Mouse (Mus musculus): ENCODE measurements around the gene Entpd5.
"Not testable (repeated sequence)": the region's sequence is repeated elsewhere in the genome, so short reads cannot be mapped to it uniquely, and the experiment has no call there.

Gene Entpd5

DNA sequence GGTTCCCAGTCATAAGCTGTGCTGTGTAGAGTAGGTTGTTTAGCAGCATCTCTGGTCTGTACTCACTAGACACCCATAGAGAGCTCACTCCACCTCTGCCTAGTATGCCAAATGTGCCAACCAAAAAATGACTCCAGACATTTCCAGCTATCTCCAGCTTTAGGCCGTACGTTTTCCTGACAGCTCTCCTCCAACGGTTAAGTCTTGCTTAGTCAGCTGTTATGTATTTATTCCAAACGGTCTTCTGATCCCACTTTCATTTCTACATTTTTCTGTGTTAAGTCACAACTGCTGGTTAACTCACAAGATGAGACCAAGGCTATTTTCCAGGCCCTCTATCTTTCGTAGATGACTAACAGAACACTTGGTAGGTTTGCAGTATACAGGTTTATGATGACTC is 10.2 kb downstream of the Entpd5 start:
- DNase-seq, result no peak

GRCm38 (mm10) chr12:84397685-84398084 is 11.1 kb downstream of the Entpd5 start:
- no peak for DNase-seq

DNA sequence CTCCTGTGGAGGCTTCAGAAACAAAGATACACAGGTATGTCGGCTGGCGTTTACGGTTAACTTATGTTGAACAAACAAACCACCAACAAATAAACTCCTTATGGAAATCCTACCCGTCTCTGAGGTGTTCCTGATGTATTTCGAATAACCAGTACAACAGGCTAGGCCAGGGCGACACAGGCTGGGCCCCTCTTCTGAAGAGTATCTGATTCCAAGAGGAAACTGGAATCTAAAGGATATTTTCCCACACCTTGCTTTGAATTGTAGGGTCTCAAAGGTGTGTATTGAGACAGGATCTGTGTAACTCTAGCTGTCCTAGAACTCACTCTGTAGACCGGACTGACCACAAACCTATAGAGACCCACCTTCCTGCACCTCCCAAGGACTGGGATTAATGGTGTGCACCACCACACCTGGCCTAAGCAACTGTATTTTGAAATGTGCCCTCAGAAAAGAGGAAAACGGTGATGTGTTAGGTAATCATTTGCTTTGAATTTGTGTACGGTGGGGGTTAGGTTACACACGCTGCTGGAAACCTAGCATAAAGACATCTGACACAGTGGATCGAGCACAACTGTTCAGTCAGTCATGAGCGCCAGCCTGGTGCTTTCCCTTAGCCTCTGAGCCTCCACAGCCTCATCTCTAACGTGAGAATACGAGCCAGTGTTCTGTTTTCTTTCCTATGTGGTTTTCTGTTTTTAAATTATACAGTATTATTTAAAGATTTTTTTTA is 11.7 kb downstream of the Entpd5 start:
- DNase-seq, result no peak

DNA sequence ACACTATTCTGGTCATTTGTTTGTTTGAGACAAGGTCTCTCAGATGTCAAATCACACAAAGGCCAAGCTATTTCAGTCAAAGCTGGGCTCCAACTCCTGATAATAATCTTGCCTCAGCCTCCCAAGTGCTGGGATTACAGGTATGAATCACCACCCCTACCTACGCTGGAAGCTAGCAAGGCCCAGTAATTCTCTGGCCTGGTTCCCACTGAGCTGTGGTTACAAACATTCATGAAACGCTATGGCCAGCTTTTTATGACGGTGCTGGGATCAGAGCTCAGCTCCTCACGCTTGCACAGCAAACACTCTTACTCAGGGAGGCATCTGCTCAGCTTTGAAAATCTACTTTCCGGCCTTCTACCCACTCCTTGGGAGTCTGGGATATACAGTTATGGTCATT is 15.0 kb downstream of the Entpd5 start:
- DNase-seq, result no peak

- no peak for DNase-seq
These were observed 16.1 kb downstream of the Entpd5 start for GRCm38 (mm10) chr12:84392681-84393080.

- DNase-seq, result no peak
These were observed 18.5 kb downstream of the Entpd5 start for GRCm38 (mm10) chr12:84390336-84390735.

DNA sequence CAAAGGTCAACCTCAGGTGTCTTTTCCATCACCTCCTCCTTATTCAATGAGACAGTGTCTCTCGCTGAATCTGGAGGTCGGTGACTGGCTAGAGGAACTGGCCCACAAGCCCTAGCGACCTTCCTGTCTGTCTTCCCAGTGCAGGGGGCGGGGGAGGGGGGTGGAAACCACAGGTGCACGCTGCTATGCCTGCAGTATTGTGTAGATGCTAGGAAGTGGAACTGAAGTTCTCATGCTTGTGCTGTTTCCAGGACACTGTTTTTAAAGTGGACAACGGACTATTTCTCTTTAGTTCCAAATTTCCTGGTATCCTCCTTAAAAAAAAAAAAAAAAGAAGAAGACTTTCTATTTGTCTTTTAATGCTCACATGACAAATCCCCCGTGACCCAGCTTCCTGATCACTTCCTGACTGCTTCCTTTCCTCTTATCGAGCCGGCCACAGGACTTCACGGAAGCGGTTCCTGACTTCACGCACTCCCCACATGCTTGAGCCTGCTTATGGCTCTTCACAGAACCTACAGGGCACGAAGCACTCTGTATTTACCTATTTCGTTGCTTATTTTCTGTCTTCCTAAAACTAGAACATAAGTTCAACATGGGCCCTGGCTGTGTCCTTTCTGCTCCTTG is 19.9 kb downstream of the Entpd5 start:
- no peak for DNase-seq

GRCm38 (mm10) chr12:84388097-84388496 is 20.7 kb downstream of the Entpd5 start:
- DNase-seq, result no peak

DNA sequence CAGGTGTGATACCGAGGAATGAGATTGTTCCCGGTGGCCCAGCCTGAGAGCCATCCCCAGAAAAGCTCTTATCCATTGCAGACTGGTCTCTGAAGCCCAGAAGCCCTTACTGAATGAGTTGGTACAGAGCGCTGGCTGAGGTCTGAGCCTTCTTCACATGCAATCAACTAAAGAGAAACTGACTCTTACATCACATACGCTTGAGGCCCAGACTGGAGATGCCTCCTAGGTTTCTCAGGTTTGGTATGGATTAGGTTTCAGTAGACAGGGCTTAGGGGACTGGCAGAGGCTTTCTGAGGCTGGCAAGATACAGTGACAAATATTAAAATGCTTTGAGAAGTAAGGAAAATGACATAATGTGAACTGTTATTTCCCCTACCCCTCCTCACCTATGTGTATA is 23.4 kb downstream of the Entpd5 start:
- no peak for DNase-seq

DNA sequence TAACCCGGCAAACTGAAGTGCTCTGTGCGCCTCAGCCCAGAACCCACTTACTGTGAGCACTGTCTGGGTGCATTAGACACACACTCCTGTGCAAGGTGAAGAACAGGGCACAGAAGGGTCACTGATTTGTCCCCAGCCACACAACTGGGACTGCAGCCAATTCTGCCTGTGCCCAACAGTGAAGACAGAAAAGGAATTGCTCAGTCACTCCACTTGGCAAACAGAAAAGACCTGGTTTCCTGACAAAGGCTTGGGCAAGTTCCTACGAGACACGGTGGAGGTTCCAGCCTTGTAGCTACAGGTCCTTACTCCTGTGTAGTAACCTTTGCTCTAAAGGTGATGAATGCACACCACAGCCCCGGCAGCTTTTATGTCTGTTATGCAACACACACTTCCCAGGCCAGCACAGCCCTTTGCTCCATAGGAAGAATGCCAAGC is 24.2 kb downstream of the Entpd5 start:
- peak in 1 of 2 experiments; percentile 33 for DNase-seq

DNA sequence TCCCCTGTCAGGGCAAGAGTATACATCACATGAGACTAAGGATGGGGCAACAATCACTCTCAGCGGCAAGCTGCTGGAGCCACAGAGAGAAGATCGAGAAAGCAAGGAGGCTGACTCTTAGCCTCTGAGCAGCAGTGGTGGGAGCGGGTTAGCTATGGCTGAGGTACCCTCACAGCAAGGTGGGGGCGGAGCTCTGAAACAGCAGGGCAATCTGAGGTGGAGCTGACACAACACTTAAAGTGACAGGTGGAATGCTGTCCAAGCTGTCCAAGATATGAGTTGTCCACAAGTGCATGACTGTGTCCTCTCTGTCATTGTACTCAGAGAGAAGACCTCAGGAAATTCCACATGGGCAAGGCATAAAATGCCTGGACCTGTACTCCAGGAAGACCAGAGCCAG is 26.5 kb downstream of the Entpd5 start:
- DNase-seq, result no peak

- DNase-seq, result peak; percentile 20 to 38
These were observed 34.9 kb downstream of the Entpd5 start for GRCm38 (mm10) chr12:84373831-84374481.

DNA sequence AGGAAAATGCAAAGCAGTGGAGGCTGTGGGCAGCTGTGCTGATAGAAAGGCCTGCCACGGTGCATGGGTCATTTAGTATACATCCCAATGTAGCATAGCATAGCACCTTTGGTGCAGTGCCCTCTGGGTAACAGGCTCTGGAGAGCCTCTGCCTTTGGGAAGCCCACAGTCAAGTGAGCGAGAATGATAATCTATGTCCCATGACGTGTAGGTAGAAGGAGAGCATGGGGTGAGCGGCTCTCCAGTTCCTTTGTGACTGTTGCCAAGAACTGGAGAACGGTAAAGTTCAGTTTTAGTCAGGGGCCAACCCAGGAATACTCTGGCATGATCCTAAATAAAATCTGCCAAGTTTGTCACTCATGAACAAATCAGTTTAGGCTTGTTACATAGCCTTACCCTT is 37.2 kb downstream of the Entpd5 start:
- DNase-seq, result no peak

- no peak for DNase-seq
These were observed 41.9 kb downstream of the Entpd5 start for GRCm38 (mm10) chr12:84366971-84367370.

GRCm38 (mm10) chr12:84365137-84365536 is 43.7 kb downstream of the Entpd5 start:
- no peak for DNase-seq

DNA sequence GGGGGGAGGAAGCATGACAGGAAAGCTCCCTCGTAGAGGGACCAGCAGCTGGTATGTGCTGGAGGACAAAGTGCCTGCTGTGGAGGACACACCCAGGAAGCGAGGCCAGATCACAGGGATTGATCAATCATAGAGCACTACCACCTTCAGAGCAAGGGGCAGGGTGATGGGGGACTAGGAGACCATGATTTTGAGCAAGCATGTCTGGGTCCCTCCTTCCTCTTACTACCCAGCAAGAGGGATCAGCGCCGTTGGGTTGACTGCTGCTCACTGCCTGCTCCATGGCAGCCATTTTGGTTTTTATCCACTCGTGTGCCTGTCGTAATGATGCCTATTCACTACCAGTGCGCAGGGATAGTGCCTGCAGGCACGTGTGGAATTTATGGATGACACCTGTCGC is 44.5 kb downstream of the Entpd5 start:
- DNase-seq, result no peak

DNA sequence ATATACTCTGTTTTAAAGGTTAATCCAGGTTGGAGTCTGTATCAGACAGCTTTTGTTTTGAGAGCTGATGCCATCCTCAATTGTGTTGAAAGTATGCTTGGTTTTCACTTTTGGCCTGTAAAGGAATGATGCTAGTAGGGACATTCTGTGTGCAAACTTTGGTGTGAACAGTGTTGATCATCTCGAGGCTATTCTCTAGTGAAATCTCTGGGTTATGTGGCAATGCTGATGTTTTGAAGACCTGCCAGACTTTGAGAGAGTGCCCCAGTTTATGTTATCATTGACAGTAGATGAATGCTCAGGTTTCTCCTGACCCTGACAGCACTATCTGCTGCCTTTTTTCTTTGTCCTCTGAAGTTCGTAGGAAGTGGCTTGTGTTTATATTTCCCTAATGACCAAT is 46.0 kb downstream of the Entpd5 start:
- no peak for DNase-seq

- peak; percentile 96 to 98 for DNase-seq
These were observed 47.0 kb downstream of the Entpd5 start, which contains the start of the genes Coq6 and Fam161b for GRCm38 (mm10) chr12:84361555-84362489. Coq6 (plus strand) TSS chr12:84361657. Fam161b (minus strand) TSS chr12:84361833.

- not testable (repeated sequence) for DNase-seq
These were observed 50.1 kb downstream of the Entpd5 start for GRCm38 (mm10) chr12:84358699-84359098.

GRCm38 (mm10) chr12:84347192-84347591 is 61.6 kb downstream of the Entpd5 start:
- peak; percentile 71 to 76 for DNase-seq

- no peak for DNase-seq
These were observed 71.7 kb downstream of the Entpd5 start for GRCm38 (mm10) chr12:84336963-84337625.

- peak; percentile 16 to 43 for DNase-seq
These were observed 81.7 kb downstream of the Entpd5 start for GRCm38 (mm10) chr12:84327111-84327512.
